8 mouse cellular contexts compared by ENCODE assay signal in the genomic region with DNA sequence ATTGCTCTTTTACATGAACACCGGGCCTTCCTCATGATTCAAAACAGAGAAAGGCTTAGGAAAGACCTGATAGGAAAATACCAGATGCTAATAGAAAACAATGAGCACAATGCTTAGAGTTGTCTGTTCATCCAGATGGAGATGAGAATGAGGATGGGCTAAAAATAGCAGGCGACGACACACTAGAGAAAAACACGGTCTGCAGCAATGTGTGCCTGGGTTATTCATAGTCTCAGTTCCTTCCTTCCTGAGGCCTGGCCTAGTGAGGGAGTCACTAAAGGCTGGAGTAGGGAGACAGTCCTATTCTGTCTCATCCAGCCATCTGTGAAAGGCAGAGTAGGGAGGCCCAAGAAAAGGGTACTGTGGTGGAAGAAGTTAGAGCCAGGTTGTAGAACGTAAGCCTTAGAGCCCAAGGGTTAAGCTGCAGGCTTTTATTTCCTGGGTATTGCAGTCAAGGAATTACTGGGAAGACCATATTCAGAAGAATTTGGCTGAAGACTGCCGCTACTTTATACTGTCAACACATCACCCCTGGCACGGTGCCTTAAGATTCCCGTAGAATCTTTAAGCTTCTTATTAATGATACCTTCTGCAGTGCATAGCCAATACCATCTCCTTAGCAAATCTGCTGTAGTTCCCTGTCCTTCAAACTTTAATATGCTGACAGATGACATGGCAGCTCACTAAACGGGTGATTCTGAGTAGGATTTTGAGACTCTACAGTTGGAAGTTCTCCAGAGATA. TPM values are rescaled to one million over a fixed set of nuclear protein-coding genes. Genes with fewer than 3 reads are reported as not detected.
DNase-seq lines count a peak whose midpoint lies in the region; ATAC-seq lines count a peak whose summit lies in the region.

No protein-coding gene starts in this region.

- peak; percentile 76 for ATAC-seq in heart, embryonic 12.5 days (ENCODE audit: insufficient number of reproducible peaks, low FRiP score)

- H3K4me3 ChIP-seq in heart, embryonic 12.5 days = no peak overlapping the region
- no peak overlapping the region for H3K4me3 ChIP-seq in midbrain, embryonic 10.5 days

- H3K4me2 ChIP-seq in heart, embryonic 12.5 days = no peak overlapping the region

- H3K9ac ChIP-seq in heart, embryonic 12.5 days = 0 out of 2 replicates have a peak overlapping the region, but pooled peaks have one; percentile 16

- peaks cover 12% of the 10 kb centered on the region for H3K4me1 ChIP-seq in heart, embryonic 12.5 days (replicated peaks)
- peaks cover 62% of the 10 kb centered on the region for H3K4me1 ChIP-seq in midbrain, embryonic 10.5 days

- H3K9me3 ChIP-seq in heart, embryonic 12.5 days (replicated peaks) = peaks cover 6% of the 10 kb centered on the region; the same call in 1 of the 2 replicates
- H3K9me3 ChIP-seq in midbrain, embryonic 10.5 days (replicated peaks) = peaks cover 14% of the 10 kb centered on the region

- no peaks in the 10 kb centered on the region for H3K36me3 ChIP-seq in heart, embryonic 12.5 days
- peaks cover 6% of the 10 kb centered on the region for H3K36me3 ChIP-seq in midbrain, embryonic 10.5 days

- H3K27me3 ChIP-seq in heart, embryonic 12.5 days (replicated peaks) = no peaks in the 10 kb centered on the region
- H3K27me3 ChIP-seq in midbrain, embryonic 10.5 days (ENCODE audit: low read depth, poor library complexity, severe bottlenecking) = no peaks in the 10 kb centered on the region

- H3K27ac ChIP-seq in heart, embryonic 12.5 days (ENCODE audit: poor library complexity, severe bottlenecking) = peak overlapping the region; percentile 82
- H3K27ac ChIP-seq in midbrain, embryonic 10.5 days (replicated peaks) = peak overlapping the region; percentile 74

- peak; percentile 60 for DNase-seq in right cerebral cortex, adult 18-20 months
- DNase-seq in right cerebral cortex, postnatal 14 days = no peak
- peak; percentile 48 for DNase-seq in kidney, postnatal 14 days
- DNase-seq in midbrain, embryonic 10.5 days (ENCODE audit: low spot score) = no peak
- DNase-seq in adrenal gland, postnatal 4 days (ENCODE audit: low spot score in 2 of 2) = no peak
- no peak for DNase-seq in thymus, postnatal 0 days (ENCODE audit: low spot score)
- no peak for DNase-seq in adipocyte (ENCODE audit: low spot score)

- WGBS in heart, embryonic 12.5 days = 42% methylated on average over 9 of the region's 9 CpGs
- 86% methylated on average over 9 of the region's 9 CpGs for WGBS in midbrain, embryonic 10.5 days

RNA-seq across cellular contexts. Expression of a gene that starts 43.2 kb away (rescaled TPM):
- polyA plus RNA-seq in heart, embryonic 12.5 days (2016; fragmentation: Nextera tagmentation; extraction: Ambion mirVana) = 6.8 and 7.1 TPM in 2 replicates
- polyA plus RNA-seq in midbrain, embryonic 10.5 days (2016; fragmentation: Nextera tagmentation; extraction: Ambion mirVana) = 11.3 and 14.0 TPM in 2 replicates
- total RNA-seq in adrenal gland, postnatal 4 days (2021) = 10 to 100 TPM; 11.3 to 13.5 TPM
- polyA plus RNA-seq in thymus, postnatal 0 days (2015; fragmentation: Nextera tagmentation; extraction: Ambion mirVana) = 4.8 and 5.8 TPM in 2 replicates

Comparison
In these comparisons a context has a peak if more than half of its experiments do, and no peak if none do; other contexts are left out.
1. DNase-seq: peak in right cerebral cortex, adult 18-20 months (single experiment) and kidney, postnatal 14 days (single experiment); none in right cerebral cortex, postnatal 14 days (single experiment), midbrain, embryonic 10.5 days (single experiment), adrenal gland, postnatal 4 days (0 of 2), thymus, postnatal 0 days (single experiment) and adipocyte (single experiment).